Mouse (Mus musculus) MEL (cell line): Measurements from ENCODE around the gene Cmss1. TPM values are rescaled to one million over a fixed set of nuclear protein-coding genes. Genes with fewer than 3 reads are reported as not detected.

Source experiments
- DNase-seq: peaks from one replicate; pipeline ENCODE4 v3.0.0; 2011; ENCODE audit warnings: low read depth, low spot score
- H3K27ac ChIP-seq: 2 replicates; pipeline ENCODE4 v1.5.1; 2012; ENCODE audit warnings: low read depth, mild to moderate bottlenecking, control low read depth, low read length, moderate library complexity; ENCODE audit not compliant: control insufficient read depth
- H3K27me3 ChIP-seq, 2 experiments: fragments of 150-350 bp in 1 of 2; sonication (generic) in 1 of 2; 2 replicates each; pipeline ENCODE4 v1.6.1; 2012; ENCODE audit warnings: low read length in 2 of 2, mild to moderate bottlenecking in 2 of 2, improper control_type of control experiment in 1 of 2, moderate library complexity in 1 of 2; ENCODE audit not compliant: insufficient read depth in 2 of 2, control insufficient read depth in 1 of 2
- H3K36me3 ChIP-seq, 2 experiments: 2 replicates each; pipeline ENCODE4 v1.6.1; 2012 to 2014; ENCODE audit warnings: low read length in 2 of 2, improper control_type of control experiment in 1 of 2, inconsistent platforms in 1 of 2, mild to moderate bottlenecking in 1 of 2; ENCODE audit not compliant: insufficient read depth in 2 of 2, control insufficient read depth in 1 of 2
- H3K4me1 ChIP-seq, 2 experiments: fragments of 150-350 bp in 1 of 2; sonication (generic) in 1 of 2; 2 replicates each; pipeline ENCODE4 v1.6.1; 2012; ENCODE audit warnings: low read length in 2 of 2, improper control_type of control experiment in 1 of 2, mild to moderate bottlenecking in 1 of 2; ENCODE audit not compliant: insufficient read depth in 2 of 2, control insufficient read depth in 1 of 2
- H3K4me3 ChIP-seq, 2 experiments: fragments of 150-350 bp in 1 of 2; sonication (generic) in 1 of 2; 2 replicates each; pipeline ENCODE4 v1.5.1; 2012; ENCODE audit warnings: low read depth in 2 of 2, low read length in 2 of 2, mild to moderate bottlenecking in 2 of 2, moderate library complexity in 2 of 2, control low read depth in 1 of 2, improper control_type of control experiment in 1 of 2; ENCODE audit not compliant: control insufficient read depth in 1 of 2, insufficient read depth in 1 of 2
- H3K79me2 ChIP-seq: 2 replicates; pipeline ENCODE4 v1.6.1; 2012; ENCODE audit warnings: mild to moderate bottlenecking, low read length, moderate library complexity; ENCODE audit not compliant: control insufficient read depth, poor library complexity, insufficient read depth
- H3K9ac ChIP-seq: 2 replicates; pipeline ENCODE4 v1.6.1; 2012; ENCODE audit warnings: low read depth, mild to moderate bottlenecking, control low read depth, low read length, moderate library complexity; ENCODE audit not compliant: control insufficient read depth, poor library complexity, severe bottlenecking
- H3K9me3 ChIP-seq: fragments of 150-350 bp; sonication (generic); replicated peaks from 2 replicates; pipeline ENCODE4 v1.6.1; 2012; ENCODE audit warnings: mild to moderate bottlenecking, low read length, improper control_type of control experiment, moderate library complexity; ENCODE audit not compliant: insufficient read depth
- ELF1 ChIP-seq: IDR thresholded peaks from 2 replicates; pipeline ENCODE4 v1.6.1; 2014; ENCODE audit warnings: low read depth, mild to moderate bottlenecking, inconsistent platforms, low read length, improper control_type of control experiment, moderate library complexity
- EP300 ChIP-seq, 2 experiments: IDR thresholded peaks; 2 replicates each; pipeline ENCODE4 v1.6.1; 2011; ENCODE audit warnings: improper control_type of control experiment in 2 of 2, low read length in 2 of 2, low read depth in 1 of 2, mild to moderate bottlenecking in 1 of 2
- JUND ChIP-seq: IDR thresholded peaks from 2 replicates; pipeline ENCODE4 v1.6.1; 2011; ENCODE audit warnings: low read depth, mild to moderate bottlenecking, improper control_type of control experiment, low read length
- KAT2A ChIP-seq: conservative IDR thresholded peaks from 2 replicates; pipeline ENCODE4 v1.6.1; 2012; ENCODE audit warnings: low read depth, low read length, improper control_type of control experiment, inconsistent platforms
- MAFK ChIP-seq: IDR thresholded peaks from 2 replicates; pipeline ENCODE4 v1.6.1; 2011; ENCODE audit warnings: low read depth, mild to moderate bottlenecking, low read length, improper control_type of control experiment, borderline replicate concordance
- MAX ChIP-seq: IDR thresholded peaks from 2 replicates; pipeline ENCODE4 v1.6.1; 2011; ENCODE audit warnings: low read length, improper control_type of control experiment
- MAZ ChIP-seq: IDR thresholded peaks from 2 replicates; pipeline ENCODE4 v1.6.1; 2012; ENCODE audit warnings: low read depth, mild to moderate bottlenecking, inconsistent platforms, low read length, improper control_type of control experiment
- MEF2A ChIP-seq: IDR thresholded peaks from 2 replicates; pipeline ENCODE4 v1.6.1; 2014; ENCODE audit warnings: low read depth, mild to moderate bottlenecking, inconsistent platforms, low read length, improper control_type of control experiment; ENCODE audit not compliant: poor library complexity, insufficient replicate concordance, severe bottlenecking; ENCODE audit errors: extremely low read depth
- MXI1 ChIP-seq: IDR thresholded peaks from 2 replicates; pipeline ENCODE4 v1.6.1; 2011; ENCODE audit warnings: mild to moderate bottlenecking, low read depth, low read length, improper control_type of control experiment
- MYC ChIP-seq: IDR thresholded peaks from 2 replicates; pipeline ENCODE4 v1.6.1; 2011; ENCODE audit warnings: low read depth, mild to moderate bottlenecking, low read length, improper control_type of control experiment, moderate library complexity
- NELFE ChIP-seq: IDR thresholded peaks from 2 replicates; pipeline ENCODE4 v1.6.1; 2011; ENCODE audit warnings: low read depth, low read length, improper control_type of control experiment
- RAD21 ChIP-seq: IDR thresholded peaks from 2 replicates; pipeline ENCODE4 v1.6.1; 2011; ENCODE audit warnings: mild to moderate bottlenecking, low read depth, low read length, improper control_type of control experiment
- RCOR1 ChIP-seq: IDR thresholded peaks from 2 replicates; pipeline ENCODE4 v1.6.1; 2012; ENCODE audit warnings: low read depth, mild to moderate bottlenecking, inconsistent platforms, low read length, improper control_type of control experiment
- SIN3A ChIP-seq: IDR thresholded peaks from 2 replicates; pipeline ENCODE4 v1.6.1; 2012; ENCODE audit warnings: low read length, improper control_type of control experiment, inconsistent platforms
- USF2 ChIP-seq, 2 experiments: IDR thresholded peaks; 2 replicates each; pipeline ENCODE4 v1.6.1; 2011 to 2012; ENCODE audit warnings: improper control_type of control experiment in 2 of 2, low read length in 2 of 2, borderline replicate concordance in 1 of 2, inconsistent platforms in 1 of 2, low read depth in 1 of 2, mild to moderate bottlenecking in 1 of 2; ENCODE audit not compliant: insufficient read depth in 1 of 2
- polyA plus RNA-seq, 2 experiments: library from polyadenylated mRNA; stranded (reverse) in 1 of 2; unstranded in 1 of 2; fragments of >175 nt in 1 of 2; fragments of >200 nt in 1 of 2; gene quantifications; 2 replicates each; pipeline versions ENCODE4 v1.2.1 to v1.2.4; 2012; ENCODE audit warnings: low replicate concordance in 2 of 2, low read depth in 1 of 2; ENCODE audit not compliant: insufficient read length in 2 of 2, insufficient read depth in 1 of 2, missing spikeins in 1 of 2
- total RNA-seq: library from RNA; depleted of rRNA; stranded (reverse); fragments of 300-350 nt; gene quantifications from 2 replicates; pipeline ENCODE4 v1.2.3, GENCODE M21; 2012

The Cmss1 gene
- total and polyA plus RNA-seq, 3 experiments, result 80.9 to 94.7 TPM; not detected in 1

DNA sequence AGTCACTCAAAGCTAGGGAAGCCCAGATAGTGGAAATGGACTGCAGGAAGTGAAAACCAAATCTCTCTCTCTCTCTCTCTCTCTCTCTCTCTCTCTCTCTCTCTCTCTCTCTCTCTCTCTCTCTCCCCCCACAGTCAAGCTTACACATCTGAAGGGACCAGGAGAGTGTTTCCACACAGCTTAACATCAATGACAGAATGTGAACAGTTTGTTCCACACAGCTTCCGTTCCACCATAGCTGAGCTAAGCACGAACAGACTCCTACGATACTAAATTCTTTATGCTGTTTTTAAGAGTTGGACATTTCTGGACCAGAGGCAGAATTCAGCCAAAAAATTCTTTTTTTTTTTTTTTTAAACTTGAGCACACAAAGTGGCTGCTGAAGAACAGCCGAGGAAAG, 114.8 kb downstream of the Cmss1 start:
- Histone ChIP-seq H3K4me3 (no peak overlapping the region), H3K27me3 (no peaks in the 10 kb centered on the region), H3K9ac (no peak overlapping the region)

DNA sequence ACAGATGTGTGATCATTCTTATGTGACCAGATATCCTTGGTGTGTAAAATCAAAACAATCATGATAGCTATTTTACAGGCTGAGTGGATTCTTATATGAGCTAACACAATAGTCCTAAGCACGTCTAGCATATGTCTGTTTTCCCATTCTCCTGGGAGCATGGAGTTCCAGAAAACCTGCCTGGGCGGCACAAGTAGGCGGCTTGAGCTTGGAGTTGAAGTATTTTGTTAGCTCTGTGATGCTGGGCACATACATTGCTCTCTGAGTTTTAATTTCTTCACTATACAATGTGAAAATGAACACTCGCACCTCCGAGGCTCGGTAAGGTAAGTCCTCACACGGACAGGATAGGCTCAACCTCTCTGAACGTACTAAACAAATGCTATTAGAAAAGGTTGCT, 116.0 kb downstream of the Cmss1 start:
- no peaks in the 10 kb centered on the region for H3K9me3 ChIP-seq

More for the DNA sequence above, 114.8 kb downstream of the Cmss1 start:
- DNase-seq, result no peak
- H3K36me3 ChIP-seq, result peaks cover 0 to 18% of the 10 kb centered on the region in 2 experiments; a peak in 3 of 4 replicates
- peaks cover under 1 to 10% of the 10 kb centered on the region in 2 experiments; a peak in 3 of 4 replicates for H3K4me1 ChIP-seq
- H3K27ac ChIP-seq, result no peak overlapping the region
- no peaks in the 10 kb centered on the region for H3K9me3 ChIP-seq
- no peaks in the 10 kb centered on the region for H3K79me2 ChIP-seq
- TF ChIP-seq RAD21, result no peak
- no peak for TF ChIP-seq MXI1
- no peak for TF ChIP-seq MEF2A
- TF ChIP-seq SIN3A, result no peak
- TF ChIP-seq ELF1, result no peak
- no peak for TF ChIP-seq USF2 (IDR thresholded peaks at IDR 0.05; ENCODE audit: borderline replicate concordance in 1 of 2, insufficient read depth in 1 of 2, low read depth in 1 of 2, low read length in 2 of 2)
- no peak for TF ChIP-seq NELFE
- TF ChIP-seq JUND, result no peak
- TF ChIP-seq KAT2A, result no peak
- TF ChIP-seq EP300 (IDR thresholded peaks at IDR 0.05; ENCODE audit: low read depth in 1 of 2, low read length in 2 of 2), result no peak

DNA sequence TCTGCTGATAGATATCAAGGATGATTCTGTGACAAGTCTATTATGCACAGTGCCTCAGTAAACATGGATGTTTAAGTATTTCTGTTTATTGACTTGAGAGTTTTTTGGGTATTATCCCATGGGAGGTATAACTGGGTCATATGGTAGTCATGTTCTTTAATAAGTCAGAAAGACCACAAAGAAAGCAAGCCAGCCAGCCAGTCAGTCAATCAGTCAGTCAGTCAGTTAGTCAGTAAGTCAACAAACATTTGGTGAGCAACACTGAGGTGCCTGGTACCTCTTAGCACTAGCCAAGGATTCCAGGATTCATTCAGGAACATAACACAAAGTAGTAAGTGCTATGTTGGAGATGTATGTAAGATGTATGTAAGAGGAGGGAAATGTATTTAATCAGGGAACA, 118.0 kb downstream of the Cmss1 start:
- no peak for DNase-seq
- no peak overlapping the region for H3K9ac ChIP-seq
- H3K9me3 ChIP-seq, result no peaks in the 10 kb centered on the region
- H3K36me3 ChIP-seq, result peaks cover 0 to 20% of the 10 kb centered on the region in 2 experiments; a peak in 3 of 4 replicates
- H3K27ac ChIP-seq, result no peak overlapping the region
- H3K4me3 ChIP-seq, result no peak overlapping the region
- no peaks in the 10 kb centered on the region for H3K27me3 ChIP-seq
- H3K4me1 ChIP-seq, result peaks cover 14 to 23% of the 10 kb centered on the region in 2 experiments
- TF ChIP-seq RCOR1 (no peak), MAFK (no peak), SIN3A (no peak), MXI1 (no peak), MAX (no peak), MYC (no peak), EP300 (IDR thresholded peaks at IDR 0.05; ENCODE audit: low read depth in 1 of 2, low read length in 2 of 2) (no peak)
- peaks cover 2% of the 10 kb centered on the region; the same call in 1 of the 2 replicates for H3K79me2 ChIP-seq

More for the DNA sequence above, 116.0 kb downstream of the Cmss1 start:
- DNase-seq, result no peak
- H3K4me3 ChIP-seq, result no peak overlapping the region
- peaks cover 0 to 20% of the 10 kb centered on the region in 2 experiments; a peak in 3 of 4 replicates for H3K36me3 ChIP-seq
- H3K4me1 ChIP-seq, result peaks cover 9 to 12% of the 10 kb centered on the region in 2 experiments
- TF ChIP-seq MAZ, result no peak
- H3K79me2 ChIP-seq, result no peaks in the 10 kb centered on the region
- no peak overlapping the region for H3K9ac ChIP-seq
- no peak overlapping the region for H3K27ac ChIP-seq
- no peaks in the 10 kb centered on the region for H3K27me3 ChIP-seq
